Comparison of ENCODE assay signal across 16 mouse cellular contexts in the genomic region with DNA sequence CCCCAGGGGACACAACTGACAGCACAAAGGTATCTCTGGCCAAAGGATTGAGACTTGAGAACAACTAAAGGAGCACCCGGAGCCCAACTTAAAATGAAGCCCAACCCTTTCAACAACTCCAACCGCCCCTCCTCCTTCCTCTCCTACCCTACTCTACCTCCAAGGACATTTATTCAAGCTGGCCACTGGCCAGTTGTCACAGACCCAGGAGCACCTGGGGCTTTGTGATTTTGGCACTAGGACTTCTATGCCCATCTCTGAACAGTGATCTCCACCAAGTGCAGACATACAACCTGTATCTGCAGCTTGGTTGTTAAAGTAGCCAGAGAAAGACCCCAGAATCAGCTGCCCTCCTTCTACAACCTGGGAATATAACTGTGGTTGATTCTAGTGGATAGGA.
DNase-seq lines count a peak whose midpoint lies in the region; ATAC-seq and TF ChIP-seq lines count a peak whose summit lies in the region.
"Had no signal": no experiment of that assay in that cellular context is flagged by ENCODE, and none has a peak within 500 bp of the region (broad histone marks: within the 10 kb centered on the region; RNA-seq: fewer than 3 reads in every experiment).

No protein-coding gene starts in this region.

- intact Hi-C loops in heart, adult 2 months (cut with DNase I) = no loop called here

- TF ChIP-seq CTCF in heart, adult 2 months (IDR thresholded peaks at IDR 0.05) = no peak

- no peaks in the 10 kb centered on the region for H3K36me3 ChIP-seq in heart, embryonic 11.5 days (ENCODE audit: control insufficient read depth, insufficient read depth, low read length)
- no peaks in the 10 kb centered on the region for H3K36me3 ChIP-seq in heart, adult 2 months (ENCODE audit: control insufficient read depth, insufficient read depth, low read length)
- H3K36me3 ChIP-seq in kidney, embryonic 15.5 days = no peaks in the 10 kb centered on the region
- H3K36me3 ChIP-seq: embryonic facial prominence, embryonic 12.5 days had no signal

- H3K4me2 ChIP-seq in heart, embryonic 11.5 days = no peak overlapping the region
- no peak overlapping the region for H3K4me2 ChIP-seq in kidney, embryonic 15.5 days
- H3K4me2 ChIP-seq: embryonic facial prominence, embryonic 12.5 days; hindbrain, embryonic 14.5 days; liver, embryonic 11.5 days had no signal

- no peak for ATAC-seq in heart, embryonic 11.5 days (replicated peaks; ENCODE audit: insufficient number of reproducible peaks, low FRiP score, low TSS enrichment)
- ATAC-seq in kidney, embryonic 15.5 days (replicated peaks; ENCODE audit: low FRiP score) = no peak
- ATAC-seq: midbrain, embryonic 16.5 days had no signal

- TF ChIP-seq POLR2A in heart, adult 2 months (IDR thresholded peaks at IDR 0.05; ENCODE audit: insufficient read depth, low read depth, low read length) = no peak

- no peak for TF ChIP-seq EP300 in heart, adult 2 months (IDR thresholded peaks at IDR 0.05; ENCODE audit: insufficient read depth, low read depth, low read length)

- no peaks in the 10 kb centered on the region for H3K9me3 ChIP-seq in heart, embryonic 11.5 days (replicated peaks; ENCODE audit: control insufficient read depth, low read length)
- H3K9me3 ChIP-seq in kidney, embryonic 15.5 days (replicated peaks) = no peaks in the 10 kb centered on the region
- H3K9me3 ChIP-seq: embryonic facial prominence, embryonic 12.5 days had no signal

- no peaks in the 10 kb centered on the region for H3K27me3 ChIP-seq in heart, embryonic 11.5 days (ENCODE audit: control insufficient read depth, insufficient read depth, low read length)
- no peaks in the 10 kb centered on the region for H3K27me3 ChIP-seq in heart, adult 2 months (ENCODE audit: control insufficient read depth, insufficient read depth, low read length)
- H3K27me3 ChIP-seq in kidney, embryonic 15.5 days = no peaks in the 10 kb centered on the region
- H3K27me3 ChIP-seq: embryonic facial prominence, embryonic 12.5 days had no signal

- no peaks in the 10 kb centered on the region for H3K79me2 ChIP-seq in heart, adult 2 months (replicated peaks; ENCODE audit: control insufficient read depth, insufficient read depth, low read length)

- H3K9ac ChIP-seq in heart, embryonic 11.5 days (ENCODE audit: low read depth, low read length) = no peak overlapping the region
- no peak overlapping the region for H3K9ac ChIP-seq in heart, adult 2 months (ENCODE audit: low read depth, low read length)
- H3K9ac ChIP-seq in kidney, embryonic 15.5 days = no peak overlapping the region
- H3K9ac ChIP-seq: embryonic facial prominence, embryonic 12.5 days; hindbrain, embryonic 14.5 days had no signal

- DNase-seq in heart, adult 2 months = no peak
- peak; percentile 52 for DNase-seq in kidney, adult 18-20 months
- no peak for DNase-seq in kidney, postnatal 4 days
- peak; percentile 36 for DNase-seq in lung, postnatal 14 days
- no peak for DNase-seq in layer of hippocampus, postnatal 10 days (ENCODE audit: low spot score in 2 of 2)
- DNase-seq: cerebellum, adult 11 months; cerebellum, postnatal 36 days; layer of hippocampus, postnatal 36 days; thymus, postnatal 25 days had no signal

- H3K4me3 ChIP-seq in heart, embryonic 11.5 days (ENCODE audit: low read depth, low read length) = no peak overlapping the region
- no peak overlapping the region for H3K4me3 ChIP-seq in heart, adult 2 months
- no peak overlapping the region for H3K4me3 ChIP-seq in kidney, embryonic 15.5 days (replicated peaks)
- H3K4me3 ChIP-seq: embryonic facial prominence, embryonic 12.5 days had no signal

- H3K4me1 ChIP-seq in heart, embryonic 11.5 days (ENCODE audit: control insufficient read depth, insufficient read depth, low read length) = peaks cover 66% of the 10 kb centered on the region
- peaks cover 17% of the 10 kb centered on the region for H3K4me1 ChIP-seq in heart, adult 2 months (ENCODE audit: control insufficient read depth, insufficient read depth, low read length)
- H3K4me1 ChIP-seq in kidney, embryonic 15.5 days = peaks cover 82% of the 10 kb centered on the region

- WGBS in heart, embryonic 11.5 days (ENCODE audit: insufficient replicate concordance) = 8% methylated on average over 2 of the region's 2 CpGs
- WGBS in heart, adult 2 months = 25% methylated on average over 2 of the region's 2 CpGs
- 30% methylated on average over 2 of the region's 2 CpGs for WGBS in kidney, embryonic 15.5 days

- H3K27ac ChIP-seq in heart, embryonic 11.5 days (ENCODE audit: low read depth, low read length) = peak overlapping the region; percentile 18
- no peak overlapping the region for H3K27ac ChIP-seq in heart, adult 2 months
- H3K27ac ChIP-seq in kidney, embryonic 15.5 days = peak overlapping the region; percentile 7; the same call in 1 of the 2 replicates
- H3K27ac ChIP-seq: embryonic facial prominence, embryonic 12.5 days; hindbrain, embryonic 14.5 days; stomach, postnatal 0 days had no signal

Comparison
In these comparisons a context has a peak if more than half of its experiments do, and no peak if none do; other contexts are left out.
1. DNase-seq: peak in kidney, adult 18-20 months (single experiment) and lung, postnatal 14 days (single experiment); none in heart, adult 2 months (0 of 2), kidney, postnatal 4 days (0 of 2) and layer of hippocampus, postnatal 10 days (0 of 2).